Mouse (Mus musculus): ENCODE data around the gene Gm10330. TPM values are rescaled to one million over a fixed set of nuclear protein-coding genes. Genes with fewer than 3 reads are reported as not detected.
"Not testable (repeated sequence)": the region's sequence is repeated elsewhere in the genome, so short reads cannot be mapped to it uniquely, and the experiment has no call there.

Gene Gm10330
- 0.34 and 0.40 TPM in 2 replicates for polyA plus RNA-seq (2015; fragmentation: Nextera tagmentation; extraction: Ambion mirVana)

- H3K4me3 ChIP-seq; ATAC-seq (ENCODE audit: insufficient number of reproducible peaks, low FRiP score, low TSS enrichment, low read depth); H3K27ac ChIP-seq; H3K4me2 ChIP-seq; H3K4me1 ChIP-seq; H3K27me3 ChIP-seq; H3K36me3 ChIP-seq; H3K9ac ChIP-seq; H3K9me3 ChIP-seq: not testable (repeated sequence)
- WGBS, result 95% methylated on average over 1 of the region's 1 CpGs
These were observed at the start of gene Gm10330 for GRCm38 (mm10) chr12:23780165-23780564. TSS of gene Gm10330 (minus strand) at chr12:23780265.

- peak overlapping the region; percentile 32 for H3K4me3 ChIP-seq
- WGBS, result 10% methylated on average over 42 of the region's 43 CpGs
- H3K36me3 ChIP-seq; H3K4me1 ChIP-seq; H3K27ac ChIP-seq; H3K9me3 ChIP-seq; ATAC-seq (ENCODE audit: insufficient number of reproducible peaks, low FRiP score, low TSS enrichment, low read depth); H3K9ac ChIP-seq; H3K27me3 ChIP-seq: not testable (repeated sequence)
- H3K4me2 ChIP-seq, result 0 out of 2 replicates have a peak overlapping the region, but pooled peaks have one; percentile 2
These were observed 20.7 kb upstream of the Gm10330 start for GRCm38 (mm10) chr12:23800776-23801175.

GRCm38 (mm10) chr12:23800366-23800765, 20.3 kb upstream of the Gm10330 start:
- not testable (repeated sequence) for H3K27me3 ChIP-seq; H3K36me3 ChIP-seq; ATAC-seq (ENCODE audit: insufficient number of reproducible peaks, low FRiP score, low TSS enrichment, low read depth); H3K9me3 ChIP-seq; H3K9ac ChIP-seq; H3K27ac ChIP-seq; H3K4me1 ChIP-seq
- H3K4me3 ChIP-seq, result peak overlapping the region; percentile 32
- 0 out of 2 replicates have a peak overlapping the region, but pooled peaks have one; percentile 2 for H3K4me2 ChIP-seq
- WGBS, result 14% methylated on average over 39 of the region's 48 CpGs
